Mouse (Mus musculus): ENCODE results near the gene Prkn. TPM values are rescaled to one million over a fixed set of nuclear protein-coding genes. Genes with fewer than 3 reads are reported as not detected.

The Prkn gene
- total RNA-seq, 2 experiments from 2014 or later, result 15.7 to 19.9 TPM

GRCm38 (mm10) chr17:11637642-11638041 lies 797.5 kb downstream of the Prkn start:
- DNase-seq (ENCODE audit: low spot score in 2 of 2), result no peak

DNA sequence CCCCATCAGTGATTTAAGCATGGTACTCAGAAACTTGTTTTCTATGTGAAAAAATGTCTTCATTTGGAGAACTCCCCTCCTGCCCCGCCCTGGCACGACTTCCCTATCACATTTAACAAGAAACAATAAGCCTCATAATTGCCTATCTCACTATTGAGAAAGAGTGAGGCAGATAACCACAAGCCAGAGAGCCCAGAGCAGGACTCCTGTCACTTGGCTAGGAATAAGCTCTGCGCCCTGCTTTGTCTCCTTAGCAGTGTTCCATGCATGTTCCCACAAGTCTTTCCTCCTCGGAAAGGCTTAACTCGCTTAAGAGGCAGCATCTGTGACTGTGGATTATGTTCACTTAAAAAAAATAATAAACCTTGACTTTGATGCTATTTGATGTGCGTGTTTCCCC lies 798.3 kb downstream of the Prkn start:
- no peak for DNase-seq (ENCODE audit: low spot score in 2 of 2)

- no peak for DNase-seq (ENCODE audit: low spot score in 2 of 2)
Measured at GRCm38 (mm10) chr17:11639786-11640185, 799.6 kb downstream of the Prkn start.

DNA sequence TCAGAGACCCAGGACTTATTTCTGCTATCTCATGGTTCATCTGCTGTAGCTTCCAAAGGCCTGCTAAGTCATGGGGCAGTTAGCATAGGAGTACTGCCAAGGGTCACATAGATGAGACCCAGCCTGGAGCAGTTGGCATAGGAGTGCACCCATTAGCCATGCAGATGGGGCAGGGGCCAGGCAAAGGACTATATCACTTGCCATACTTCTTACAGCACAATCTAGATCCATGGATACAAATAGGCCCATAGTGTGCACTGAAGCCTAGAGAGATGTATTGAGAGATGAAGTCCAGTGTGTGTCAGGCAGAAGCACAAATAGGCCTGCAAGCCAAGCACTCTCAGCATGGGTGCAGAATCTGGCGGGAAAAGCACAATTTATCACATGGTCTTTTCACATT lies 802.1 kb downstream of the Prkn start:
- no peak for DNase-seq (ENCODE audit: low spot score in 2 of 2)

- DNase-seq (ENCODE audit: low spot score in 2 of 2), result no peak
Measured at GRCm38 (mm10) chr17:11644016-11644415, 803.8 kb downstream of the Prkn start.

DNA sequence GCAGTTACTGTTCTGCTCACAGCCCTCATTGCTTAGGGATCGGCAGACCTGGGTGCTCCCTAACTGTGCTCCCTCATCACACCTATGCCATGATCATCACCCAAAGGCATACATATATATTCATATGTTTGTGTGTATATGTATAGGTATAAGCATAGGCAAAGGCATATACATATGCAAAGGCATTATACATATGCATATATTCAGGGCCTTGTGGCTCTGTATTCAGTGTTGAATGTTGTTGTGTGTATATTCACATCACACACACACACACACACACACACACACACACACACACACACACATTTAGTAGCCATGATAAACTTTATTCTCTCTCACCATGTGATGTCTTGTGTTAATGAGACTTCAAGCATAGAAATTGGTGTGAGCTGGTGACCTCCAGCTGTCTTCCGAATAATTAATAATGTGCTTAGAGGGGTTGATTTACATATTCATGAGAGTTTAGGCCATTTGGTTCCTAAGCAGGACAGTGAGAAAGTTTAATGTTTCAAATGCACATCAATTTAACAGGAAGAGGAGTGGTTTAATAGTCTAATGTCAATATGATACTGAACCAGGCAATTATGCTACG lies 804.8 kb downstream of the Prkn start:
- no peak for DNase-seq (ENCODE audit: low spot score in 2 of 2)

GRCm38 (mm10) chr17:11656397-11656796 lies 816.2 kb downstream of the Prkn start:
- DNase-seq (ENCODE audit: low spot score in 2 of 2), result no peak

- DNase-seq (ENCODE audit: low spot score in 2 of 2), result no peak
Measured at GRCm38 (mm10) chr17:11656878-11657277, 816.7 kb downstream of the Prkn start.

GRCm38 (mm10) chr17:11661898-11662297 lies 821.7 kb downstream of the Prkn start:
- no peak for DNase-seq (ENCODE audit: low spot score in 2 of 2)

DNA sequence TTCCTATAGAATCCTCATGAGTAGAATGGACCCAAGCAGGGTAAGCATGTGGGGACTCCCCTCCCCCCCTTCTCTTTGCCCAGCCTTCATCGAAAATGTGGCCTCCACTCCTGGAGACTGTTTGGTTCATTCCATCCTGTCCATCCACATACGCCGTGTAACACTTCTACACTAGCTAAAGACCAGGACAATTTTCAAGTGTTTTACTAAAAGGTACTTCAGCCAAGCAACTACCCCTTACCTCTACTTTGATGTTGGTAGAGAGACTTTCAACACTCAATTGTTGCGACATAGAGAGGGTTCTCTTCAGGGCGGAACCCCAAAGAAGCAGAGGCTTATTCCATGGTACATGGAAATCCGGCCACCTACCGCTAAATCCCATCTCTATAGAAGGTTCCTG lies 823.3 kb downstream of the Prkn start:
- DNase-seq (ENCODE audit: low spot score in 2 of 2), result no peak

DNA sequence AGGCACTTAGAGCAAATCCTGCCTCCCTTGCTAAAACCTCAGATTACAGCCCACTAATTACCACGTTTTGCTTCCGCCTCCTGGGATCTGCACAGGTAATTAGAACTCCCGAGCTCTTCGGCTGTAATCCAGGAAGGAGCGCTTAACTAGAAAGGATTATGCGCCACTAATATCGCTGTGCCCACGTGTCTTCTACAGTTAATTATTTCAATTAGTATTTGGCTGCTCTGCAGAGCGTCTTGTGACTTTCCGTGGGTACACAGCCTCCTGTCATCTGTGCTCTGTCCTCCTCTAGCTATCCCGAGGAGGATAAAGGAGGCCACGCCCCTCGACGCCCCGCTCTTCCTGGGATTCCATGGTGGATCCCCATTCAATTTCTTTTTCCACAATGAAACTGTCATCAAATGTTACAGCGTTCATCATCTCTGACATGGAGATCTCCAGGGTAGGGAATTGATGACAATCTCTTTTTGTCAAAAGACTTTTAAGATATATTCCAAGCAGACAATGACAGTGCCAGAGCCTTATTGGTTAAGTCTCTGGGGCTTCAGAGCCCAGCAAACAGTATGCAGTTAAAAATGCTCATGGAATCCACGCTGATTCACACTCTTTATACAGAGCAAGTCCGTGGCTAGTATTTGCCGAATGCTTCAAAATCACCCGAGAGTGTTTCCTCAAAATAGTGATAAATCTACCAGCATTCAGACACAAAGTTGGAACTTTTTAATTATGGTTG lies 824.6 kb downstream of the Prkn start:
- DNase-seq (ENCODE audit: low spot score in 2 of 2), result peak in 1 of 2 experiments; percentile 17

DNA sequence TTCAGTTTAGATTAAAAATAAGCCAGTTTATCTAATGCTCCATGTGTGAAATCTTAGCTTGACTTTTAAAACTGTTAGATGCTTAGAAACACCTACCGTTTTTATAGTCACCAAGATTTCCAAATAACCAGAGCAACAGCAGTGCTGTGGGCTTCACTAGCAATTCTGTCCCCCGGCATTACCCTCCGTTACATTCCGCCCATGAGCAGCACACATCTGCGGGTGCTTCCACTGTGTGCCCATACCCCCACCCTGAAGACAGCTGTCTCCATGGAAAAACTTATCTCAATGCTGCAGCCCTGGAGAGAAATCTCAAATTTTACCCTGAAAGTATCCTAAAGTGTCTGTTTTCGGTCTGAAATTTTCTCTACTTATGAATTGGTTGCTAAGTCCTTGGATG lies 839.5 kb downstream of the Prkn start:
- no peak for DNase-seq (ENCODE audit: low spot score in 2 of 2)

- no peak for DNase-seq (ENCODE audit: low spot score in 2 of 2)
Measured at GRCm38 (mm10) chr17:11680456-11680855, 840.3 kb downstream of the Prkn start.

DNA sequence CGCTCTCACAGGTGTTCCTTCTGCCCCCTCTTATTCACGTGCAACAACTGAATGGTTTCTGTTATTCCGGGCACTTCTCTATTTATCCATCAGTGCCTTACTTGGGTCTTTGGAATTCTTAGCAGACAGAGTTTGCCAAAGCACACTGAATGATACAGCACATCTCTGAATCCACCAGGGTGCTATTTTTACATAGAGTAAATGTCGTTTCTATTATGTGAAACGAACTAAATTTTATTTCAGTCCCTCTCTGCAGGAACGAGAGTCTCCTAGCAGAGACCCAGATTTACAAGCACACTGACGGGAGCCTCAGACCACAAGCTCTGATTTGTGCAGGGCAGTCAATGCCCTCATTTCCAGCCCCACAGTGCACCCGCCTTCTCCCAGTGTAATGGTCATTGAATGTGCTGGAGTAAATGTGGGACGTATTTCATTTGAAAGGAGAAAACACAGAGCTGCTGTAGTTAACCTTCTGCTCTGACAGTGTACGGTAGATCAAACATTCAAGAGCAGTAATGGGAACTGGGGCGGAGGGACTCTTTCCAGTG lies 841.7 kb downstream of the Prkn start:
- DNase-seq (ENCODE audit: low spot score in 2 of 2), result peak in 1 of 2 experiments; percentile 29

- no peak for DNase-seq (ENCODE audit: low spot score in 2 of 2)
Measured at GRCm38 (mm10) chr17:11705005-11705404, 864.8 kb downstream of the Prkn start.

DNA sequence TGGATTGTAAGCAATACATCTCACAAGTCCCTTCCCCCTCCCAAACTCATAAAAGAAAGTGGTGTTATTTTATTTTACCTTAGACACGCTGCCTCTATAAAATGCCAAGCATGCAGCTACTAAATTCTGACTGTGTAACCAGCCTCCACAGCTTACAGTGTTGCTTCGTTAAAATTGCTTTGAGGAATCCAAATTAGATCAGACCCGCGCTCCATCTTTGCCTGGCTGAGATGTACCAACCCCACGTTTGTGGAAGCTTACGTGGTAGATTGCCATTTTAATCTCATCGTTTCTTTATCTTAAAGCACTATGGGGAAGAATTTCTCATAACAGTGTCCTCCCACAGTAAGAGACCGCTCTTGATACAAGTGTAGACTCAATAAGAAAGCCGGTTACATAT lies 865.6 kb downstream of the Prkn start:
- DNase-seq (ENCODE audit: low spot score in 2 of 2), result no peak

DNA sequence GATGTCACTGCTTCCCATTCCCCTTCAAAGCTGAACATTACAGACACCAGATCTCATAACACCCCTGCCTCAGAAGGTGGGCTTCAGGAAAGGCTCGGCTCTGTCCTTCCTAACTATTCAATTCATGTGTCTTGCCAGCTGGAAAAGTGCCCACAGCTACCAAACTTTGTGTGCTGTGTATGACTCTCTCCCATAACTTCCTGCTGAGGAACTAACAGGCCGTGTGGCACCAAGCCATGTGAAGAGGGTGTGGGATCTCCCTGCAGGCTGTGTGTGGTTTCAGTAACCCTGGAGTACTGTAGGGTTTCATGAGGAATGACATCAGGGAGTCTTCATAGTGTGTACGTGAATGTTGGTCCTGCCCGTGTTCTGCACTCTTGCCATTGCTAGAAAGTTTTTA lies 871.9 kb downstream of the Prkn start:
- DNase-seq (ENCODE audit: low spot score in 2 of 2), result no peak

GRCm38 (mm10) chr17:11719801-11720200 lies 879.6 kb downstream of the Prkn start:
- DNase-seq (ENCODE audit: low spot score in 2 of 2), result no peak

DNA sequence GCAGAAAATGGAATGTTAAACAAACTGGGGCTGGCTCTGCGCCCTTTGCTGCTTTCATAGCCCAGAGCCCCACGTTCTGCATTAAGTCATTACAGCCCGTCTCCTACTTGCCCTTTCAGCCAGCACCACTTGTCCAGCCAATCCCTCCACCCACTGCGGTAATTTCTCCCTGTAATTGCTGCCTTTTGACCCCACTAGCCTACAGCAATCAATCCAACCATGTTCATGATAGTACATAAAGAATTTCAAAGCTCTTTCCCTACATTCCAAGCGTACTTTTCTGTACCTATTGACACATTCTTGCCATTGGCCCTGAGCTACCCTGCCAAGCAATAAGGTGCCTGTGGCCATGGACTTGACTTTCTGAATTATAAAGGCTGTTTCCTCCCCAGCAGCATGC lies 881.7 kb downstream of the Prkn start:
- DNase-seq (ENCODE audit: low spot score in 2 of 2), result no peak

DNA sequence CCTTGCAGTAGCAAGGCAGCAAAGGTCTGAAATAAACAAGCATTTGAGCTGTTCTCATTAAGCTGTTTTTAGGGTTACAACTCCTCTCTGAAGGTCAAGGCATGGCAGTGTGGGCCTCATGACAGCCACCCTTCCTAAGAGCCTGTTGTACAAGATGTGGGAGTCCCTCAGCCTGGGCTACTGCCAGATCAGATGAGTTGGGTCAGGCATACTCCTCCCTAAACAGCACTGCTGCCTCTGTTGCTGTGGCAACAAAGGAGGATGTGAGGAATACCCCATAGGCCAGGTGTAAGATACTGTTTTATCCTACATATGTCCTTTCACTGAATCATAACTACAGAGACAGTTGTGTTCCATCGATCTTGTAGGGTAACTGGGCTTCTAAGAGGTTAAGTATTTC lies 882.3 kb downstream of the Prkn start:
- DNase-seq (ENCODE audit: low spot score in 2 of 2), result no peak

DNA sequence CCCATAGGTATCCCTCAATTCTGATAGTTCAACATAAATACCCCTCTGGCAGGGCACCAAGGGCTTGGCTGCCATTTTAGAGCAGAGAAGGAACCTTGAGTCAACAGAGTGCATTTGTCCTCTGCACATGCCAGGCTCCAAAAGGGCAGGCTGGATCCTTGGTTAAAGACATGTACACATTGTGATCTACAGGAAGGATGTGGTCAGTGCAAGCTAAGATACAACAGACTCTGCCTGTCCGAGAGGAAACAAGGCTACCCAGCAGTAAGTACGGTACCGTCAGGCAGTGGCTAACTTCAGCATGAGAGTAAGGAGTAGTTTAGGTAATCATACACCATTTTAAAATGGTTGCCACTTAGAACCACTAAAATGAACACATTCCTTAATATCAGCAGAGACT lies 884.0 kb downstream of the Prkn start:
- DNase-seq (ENCODE audit: low spot score in 2 of 2), result no peak

GRCm38 (mm10) chr17:11727101-11727500 lies 886.9 kb downstream of the Prkn start:
- no peak for DNase-seq (ENCODE audit: low spot score in 2 of 2)

DNA sequence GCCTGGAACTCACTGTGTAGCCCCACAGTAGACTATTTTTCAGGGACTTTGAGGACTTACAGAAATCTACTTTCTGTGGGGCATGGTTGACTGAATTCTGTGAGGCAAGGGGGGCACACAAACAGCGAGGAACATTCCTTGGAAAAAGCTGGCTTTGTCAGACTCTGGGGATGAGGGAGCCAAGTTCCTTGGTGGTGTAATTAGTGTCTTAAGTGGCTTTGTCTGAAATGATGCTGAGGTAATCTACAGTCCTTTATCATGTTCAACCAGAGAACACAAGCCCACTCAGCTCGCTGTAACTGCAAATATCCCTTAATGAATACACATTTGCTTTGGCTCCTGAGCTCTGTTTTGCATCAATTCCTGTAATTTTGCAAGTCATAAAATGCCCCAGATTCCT lies 888.1 kb downstream of the Prkn start:
- no peak for DNase-seq (ENCODE audit: low spot score in 2 of 2)

Data from layer of hippocampus, postnatal 10 days (tissue).